Mouse (Mus musculus) embryonic facial prominence, embryonic 10.5 days (tissue): ENCODE results near the gene Pcdh10. TPM values are rescaled to one million over a fixed set of nuclear protein-coding genes. Genes with fewer than 3 reads are reported as not detected.
A peak's percentile ranks its signal among the peaks of the same experiment; 100 is the strongest.

Experiments
- DNase-seq: peaks from one replicate; pipeline ENCODE4 v3.0.0-alpha.2; 2017; ENCODE audit warnings: low spot score
- H3K27ac ChIP-seq: fragments of 300-500 bp; sonication (generic); replicated peaks from 2 replicates; pipeline ENCODE4 v1.5.1; 2016; ENCODE audit warnings: mild to moderate bottlenecking
- H3K27me3 ChIP-seq: fragments of 300-500 bp; sonication (generic); replicated peaks from 2 replicates; pipeline ENCODE4 v1.6.1; 2016; ENCODE audit warnings: low read depth, mild to moderate bottlenecking; ENCODE audit not compliant: poor library complexity, severe bottlenecking
- H3K36me3 ChIP-seq: fragments of 300-500 bp; sonication (generic); replicated peaks from 2 replicates; pipeline ENCODE4 v1.6.1; 2016; ENCODE audit warnings: mild to moderate bottlenecking, moderate library complexity
- H3K4me1 ChIP-seq: fragments of 300-500 bp; sonication (generic); 2 replicates; pipeline ENCODE4 v1.6.1; 2016
- H3K4me3 ChIP-seq: fragments of 300-500 bp; sonication (generic); 2 replicates; pipeline ENCODE4 v1.5.1; 2016; ENCODE audit warnings: mild to moderate bottlenecking, moderate library complexity
- H3K9me3 ChIP-seq: fragments of 300-500 bp; sonication (generic); 2 replicates; pipeline ENCODE4 v1.6.1; 2016; ENCODE audit warnings: mild to moderate bottlenecking
- WGBS: fragments of 180-500 bp; shearing (Covaris S2); methylation state at CpG from one replicate; pipeline ENCODE4 v1.1.7; 2016; 5-methylcytosine and 5-hydroxymethylcytosine counted together
- polyA plus RNA-seq: library from polyadenylated mRNA; unstranded; fragments of >200 nt; fragmentation: Nextera tagmentation; extraction: Ambion mirVana; gene quantifications from 2 replicates; pipeline ENCODE4 v1.2.1, GENCODE M21; 2016

Pcdh10 gene
- polyA plus RNA-seq, result 1.6 and 3.3 TPM in 2 replicates

DNA sequence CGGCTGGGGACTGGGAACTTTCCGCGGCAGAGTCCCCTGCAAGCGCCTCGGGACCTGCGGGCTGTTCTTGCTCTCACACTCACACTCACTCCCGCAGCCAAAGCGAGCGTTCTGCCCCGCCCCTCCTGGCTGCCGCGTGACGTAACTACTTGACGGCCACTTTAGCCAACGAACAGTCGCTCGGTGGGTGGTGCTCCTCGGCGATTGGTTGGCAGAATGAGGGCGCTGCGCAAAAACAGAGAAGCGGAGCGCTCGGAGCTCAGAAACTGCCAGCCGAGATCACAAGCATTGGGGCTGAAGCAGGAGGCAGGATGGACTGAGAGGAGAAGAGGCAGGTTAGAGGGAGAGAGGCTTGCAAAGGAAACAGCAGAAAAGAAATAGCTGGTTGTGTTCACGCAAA lies at the start of gene Pcdh10:
Gene Pcdh10, plus strand, starts transcription at position 254 of the 400 bp plus-strand sequence.
- Histone ChIP-seq H3K27ac (peak within 1 kb of the TSS; percentile 85), H3K9me3 (no peaks in the 10 kb centered on the region), H3K4me3 (peak within 1 kb of the TSS; percentile 75), H3K27me3 (peaks cover 44% of the 10 kb centered on the region), H3K4me1 (peaks cover 39% of the 10 kb centered on the region), H3K36me3 (no peaks in the 10 kb centered on the region)
- WGBS, result under 1% methylated on average over 26 of the region's 26 CpGs
- DNase-seq, result peak; percentile 96

DNA sequence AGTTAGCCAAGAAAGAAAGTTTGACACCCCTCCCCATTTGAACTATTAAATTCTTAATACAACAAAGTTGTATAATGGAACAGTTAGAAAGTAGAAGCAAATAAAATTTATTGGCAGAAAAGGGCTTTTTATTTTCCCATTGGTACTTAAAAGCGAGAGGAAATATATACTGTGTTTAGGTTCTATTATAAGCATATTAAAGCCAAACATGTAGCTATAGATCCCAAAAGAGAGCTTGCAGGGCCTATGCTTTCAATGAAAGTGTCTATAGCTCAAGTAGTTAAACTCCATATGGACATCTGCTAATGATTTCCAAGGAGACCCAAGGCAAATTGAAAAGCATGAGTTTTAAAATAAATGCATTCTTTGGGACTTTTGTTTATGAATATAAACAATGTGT lies 22.3 kb upstream of the Pcdh10 start:
- no peaks in the 10 kb centered on the region for H3K27me3 ChIP-seq
- no peaks in the 10 kb centered on the region for H3K9me3 ChIP-seq
- 89% methylated on average over 1 of the region's 1 CpGs for WGBS
- no peaks in the 10 kb centered on the region for H3K4me1 ChIP-seq
- no peaks in the 10 kb centered on the region for H3K36me3 ChIP-seq
- no peak for DNase-seq
- H3K27ac ChIP-seq, result no peak overlapping the region
- H3K4me3 ChIP-seq, result no peak overlapping the region

DNA sequence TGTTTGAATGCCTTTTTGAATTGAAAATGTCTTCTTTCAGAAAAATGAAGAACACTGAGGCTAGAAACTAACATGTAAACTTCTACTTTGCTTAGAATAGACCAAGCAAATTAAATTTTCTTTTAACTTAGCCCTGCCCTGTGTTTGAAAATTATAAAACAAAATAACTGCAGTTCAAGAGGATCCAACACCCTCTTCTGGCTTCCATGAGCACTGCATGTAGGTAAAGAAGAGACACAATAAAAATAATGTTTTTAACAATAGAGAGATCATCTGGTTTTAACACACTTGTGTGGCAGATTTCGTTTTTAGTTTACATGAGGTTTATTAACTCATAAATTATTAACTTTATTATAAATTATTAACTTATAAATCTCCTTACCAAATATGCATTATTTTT lies 9.2 kb upstream of the Pcdh10 start:
- no peak for DNase-seq
- H3K4me3 ChIP-seq, result no peak overlapping the region
- no peaks in the 10 kb centered on the region for H3K27me3 ChIP-seq
- no peaks in the 10 kb centered on the region for H3K9me3 ChIP-seq
- WGBS, result 62% methylated on average over 1 of the region's 1 CpGs
- H3K4me1 ChIP-seq, result no peaks in the 10 kb centered on the region
- no peak overlapping the region for H3K27ac ChIP-seq
- H3K36me3 ChIP-seq, result no peaks in the 10 kb centered on the region

DNA sequence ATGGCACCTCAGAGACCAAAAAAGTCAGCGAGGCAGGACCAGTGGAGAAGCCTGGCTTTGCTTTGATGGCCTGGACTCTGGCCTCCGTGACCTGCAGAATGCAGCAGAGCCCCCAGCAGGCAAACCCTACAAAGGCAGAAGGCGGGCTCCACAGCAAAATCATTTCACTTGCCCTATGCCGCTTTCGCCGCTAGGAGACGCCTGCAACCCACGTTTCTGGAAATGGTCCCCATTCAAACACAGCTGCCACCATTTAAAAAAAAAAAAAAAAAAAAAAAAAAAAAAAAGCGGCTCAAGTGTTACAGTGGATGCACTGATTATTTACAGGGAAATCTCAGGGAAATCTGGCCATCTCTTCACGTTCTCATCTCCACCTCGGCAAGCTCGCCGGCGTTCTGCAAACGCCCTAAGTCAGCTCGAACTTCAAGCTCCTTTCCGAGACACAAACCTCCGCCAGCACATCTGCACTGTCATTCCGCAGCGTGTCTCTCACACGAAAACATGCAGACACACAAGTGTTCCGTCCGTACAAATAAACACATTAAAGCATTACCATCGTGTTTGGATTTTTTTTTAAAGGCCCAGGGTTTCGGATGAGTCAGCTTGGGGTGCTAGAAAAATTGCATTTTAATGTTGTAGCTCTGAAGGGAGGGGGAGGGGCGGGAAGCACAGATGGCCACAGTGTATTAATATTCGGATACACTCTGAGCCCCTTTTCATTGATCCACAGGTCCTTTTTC lies 2.3 kb upstream of the Pcdh10 start:
- Histone ChIP-seq H3K9me3 (no peaks in the 10 kb centered on the region), H3K36me3 (no peaks in the 10 kb centered on the region), H3K4me3 (peak overlapping the region; percentile 75), H3K27ac (peak overlapping the region; percentile 85), H3K4me1 (peaks cover 29% of the 10 kb centered on the region), H3K27me3 (peaks cover 24% of the 10 kb centered on the region)
- WGBS, result under 1% methylated on average over 27 of the region's 27 CpGs
- DNase-seq, result peak; percentile 87

DNA sequence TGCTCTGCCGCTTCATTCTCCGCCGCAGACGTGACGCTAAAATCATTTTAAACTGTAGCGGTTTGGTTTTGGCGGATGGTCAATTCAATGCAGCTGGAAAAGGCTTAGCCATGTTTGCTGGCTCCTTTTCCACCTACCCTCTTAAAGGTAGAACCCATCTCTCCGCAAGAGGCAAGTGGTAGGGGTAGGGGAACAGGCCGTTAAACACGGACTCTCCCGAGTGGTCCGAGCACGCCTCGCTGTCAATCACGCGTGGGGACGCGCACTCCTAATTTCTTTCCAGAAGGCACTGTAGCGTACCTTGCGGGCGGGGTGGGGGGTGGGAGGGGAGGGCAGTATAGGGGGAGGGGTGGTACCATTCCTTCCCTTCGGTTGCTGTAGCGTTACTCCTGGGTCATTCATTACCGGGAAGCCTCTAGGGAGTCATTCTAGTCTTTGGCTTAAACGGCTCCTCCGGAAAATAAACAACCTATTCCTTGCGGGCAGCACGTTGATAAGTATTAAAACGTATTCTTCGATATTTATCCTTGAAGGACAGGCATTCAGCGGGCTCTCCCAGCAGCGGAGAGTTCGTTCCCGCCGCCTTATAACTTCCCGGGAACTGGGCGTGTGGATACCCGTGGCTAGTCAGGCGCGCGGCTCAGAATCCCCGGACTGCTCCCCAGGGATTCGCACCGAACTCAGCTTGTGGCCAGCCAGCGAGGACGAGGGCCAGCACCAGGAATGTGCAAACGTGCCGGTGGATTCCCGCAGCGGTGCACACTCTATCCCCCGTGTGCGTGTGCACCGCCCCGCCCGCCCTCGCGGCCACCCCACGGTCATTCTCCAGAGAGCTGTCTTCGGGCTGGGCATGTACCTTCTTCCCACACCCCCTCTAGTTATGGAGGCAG lies 1.5 kb upstream of the Pcdh10 start:
- Histone ChIP-seq H3K36me3 (no peaks in the 10 kb centered on the region), H3K4me3 (peak overlapping the region; percentile 75), H3K27me3 (peaks cover 32% of the 10 kb centered on the region), H3K4me1 (peaks cover 37% of the 10 kb centered on the region), H3K27ac (peak overlapping the region; percentile 85), H3K9me3 (no peaks in the 10 kb centered on the region)
- DNase-seq, result peak; percentile 66
- under 1% methylated on average over 59 of the region's 59 CpGs for WGBS

DNA sequence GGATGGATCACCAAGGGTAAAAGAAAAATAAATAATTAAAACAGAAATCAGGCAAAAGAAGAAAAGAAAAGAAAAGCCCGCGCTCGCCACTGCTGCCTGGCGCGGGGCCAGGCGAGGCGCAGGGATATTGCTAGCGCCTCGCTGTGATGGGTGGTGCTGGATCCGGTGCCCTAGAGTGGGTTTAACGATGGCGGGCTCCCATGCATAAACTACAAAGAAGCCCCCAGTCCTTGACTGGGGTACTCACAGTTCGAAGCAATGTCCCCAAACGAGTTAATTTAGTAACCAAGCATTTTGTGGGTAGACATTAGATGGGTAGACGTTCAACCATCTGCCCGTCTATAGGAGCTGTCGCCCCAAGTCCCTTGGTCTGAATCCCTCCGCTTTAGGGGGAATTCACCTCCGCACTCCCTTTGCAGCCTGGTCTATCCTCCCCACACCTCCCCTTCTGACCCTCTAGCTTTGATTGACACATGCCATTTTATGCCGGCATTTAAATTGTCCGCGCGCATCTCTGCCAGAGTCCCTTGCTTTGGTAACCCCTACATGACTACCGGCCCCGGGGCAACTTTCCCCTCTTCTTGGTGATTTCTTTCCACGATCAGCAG lies 703 bp upstream of the Pcdh10 start:
- H3K9me3 ChIP-seq, result no peaks in the 10 kb centered on the region
- H3K36me3 ChIP-seq, result no peaks in the 10 kb centered on the region
- WGBS, result under 1% methylated on average over 26 of the region's 26 CpGs
- DNase-seq, result peak; percentile 64
- peak overlapping the region; percentile 85 for H3K27ac ChIP-seq
- H3K27me3 ChIP-seq, result peaks cover 39% of the 10 kb centered on the region
- H3K4me3 ChIP-seq, result peak overlapping the region; percentile 75
- H3K4me1 ChIP-seq, result peaks cover 39% of the 10 kb centered on the region

DNA sequence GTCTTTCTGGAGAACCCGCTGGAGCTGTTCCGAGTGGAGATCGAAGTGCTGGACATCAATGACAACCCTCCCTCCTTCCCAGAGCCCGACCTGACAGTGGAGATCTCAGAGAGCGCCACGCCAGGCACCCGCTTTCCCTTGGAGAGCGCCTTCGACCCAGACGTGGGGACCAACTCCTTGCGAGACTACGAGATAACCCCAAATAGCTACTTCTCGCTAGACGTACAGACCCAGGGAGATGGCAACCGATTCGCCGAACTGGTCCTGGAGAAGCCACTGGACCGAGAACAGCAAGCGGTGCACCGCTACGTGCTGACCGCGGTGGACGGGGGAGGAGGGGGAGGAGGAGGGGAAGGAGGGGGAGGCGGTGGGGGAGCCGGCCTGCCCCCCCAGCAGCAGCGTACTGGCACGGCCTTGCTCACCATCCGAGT lies 1.4 kb downstream of the Pcdh10 start:
- Histone ChIP-seq H3K4me3 (peak overlapping the region; percentile 75), H3K27me3 (peaks cover 44% of the 10 kb centered on the region), H3K27ac (no peak overlapping the region), H3K36me3 (no peaks in the 10 kb centered on the region), H3K4me1 (peaks cover 39% of the 10 kb centered on the region), H3K9me3 (no peaks in the 10 kb centered on the region)
- WGBS, result 0% methylated on average over 29 of the region's 29 CpGs
- DNase-seq, result peak; percentile 56

DNA sequence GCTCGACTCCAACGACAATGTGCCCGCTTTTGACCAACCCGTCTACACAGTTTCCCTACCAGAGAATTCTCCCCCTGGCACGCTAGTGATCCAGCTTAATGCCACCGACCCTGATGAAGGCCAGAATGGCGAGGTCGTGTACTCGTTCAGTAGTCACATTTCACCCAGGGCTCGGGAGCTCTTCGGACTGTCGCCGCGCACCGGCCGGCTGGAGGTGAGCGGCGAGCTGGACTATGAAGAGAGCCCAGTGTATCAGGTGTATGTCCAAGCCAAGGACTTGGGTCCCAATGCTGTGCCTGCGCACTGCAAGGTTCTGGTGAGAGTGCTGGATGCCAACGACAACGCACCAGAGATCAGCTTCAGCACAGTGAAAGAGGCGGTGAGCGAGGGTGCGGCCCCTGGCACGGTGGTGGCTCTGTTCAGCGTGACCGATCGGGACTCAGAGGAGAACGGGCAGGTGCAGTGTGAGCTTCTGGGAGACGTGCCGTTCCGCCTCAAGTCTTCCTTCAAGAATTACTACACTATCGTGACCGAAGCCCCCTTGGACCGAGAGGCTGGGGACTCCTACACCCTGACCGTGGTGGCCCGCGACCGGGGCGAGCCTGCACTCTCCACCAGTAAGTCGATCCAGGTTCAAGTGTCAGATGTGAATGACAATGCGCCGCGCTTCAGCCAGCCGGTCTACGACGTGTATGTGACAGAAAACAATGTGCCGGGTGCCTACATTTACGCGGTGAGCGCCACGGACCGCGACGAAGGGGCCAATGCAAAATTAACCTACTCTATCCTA lies 2.0 kb downstream of the Pcdh10 start:
- DNase-seq, result peak; percentile 57
- peak overlapping the region; percentile 75 for H3K4me3 ChIP-seq
- H3K36me3 ChIP-seq, result no peaks in the 10 kb centered on the region
- H3K27me3 ChIP-seq, result peaks cover 44% of the 10 kb centered on the region
- H3K9me3 ChIP-seq, result no peaks in the 10 kb centered on the region
- WGBS, result under 1% methylated on average over 55 of the region's 55 CpGs
- peaks cover 39% of the 10 kb centered on the region for H3K4me1 ChIP-seq
- H3K27ac ChIP-seq, result no peak overlapping the region

DNA sequence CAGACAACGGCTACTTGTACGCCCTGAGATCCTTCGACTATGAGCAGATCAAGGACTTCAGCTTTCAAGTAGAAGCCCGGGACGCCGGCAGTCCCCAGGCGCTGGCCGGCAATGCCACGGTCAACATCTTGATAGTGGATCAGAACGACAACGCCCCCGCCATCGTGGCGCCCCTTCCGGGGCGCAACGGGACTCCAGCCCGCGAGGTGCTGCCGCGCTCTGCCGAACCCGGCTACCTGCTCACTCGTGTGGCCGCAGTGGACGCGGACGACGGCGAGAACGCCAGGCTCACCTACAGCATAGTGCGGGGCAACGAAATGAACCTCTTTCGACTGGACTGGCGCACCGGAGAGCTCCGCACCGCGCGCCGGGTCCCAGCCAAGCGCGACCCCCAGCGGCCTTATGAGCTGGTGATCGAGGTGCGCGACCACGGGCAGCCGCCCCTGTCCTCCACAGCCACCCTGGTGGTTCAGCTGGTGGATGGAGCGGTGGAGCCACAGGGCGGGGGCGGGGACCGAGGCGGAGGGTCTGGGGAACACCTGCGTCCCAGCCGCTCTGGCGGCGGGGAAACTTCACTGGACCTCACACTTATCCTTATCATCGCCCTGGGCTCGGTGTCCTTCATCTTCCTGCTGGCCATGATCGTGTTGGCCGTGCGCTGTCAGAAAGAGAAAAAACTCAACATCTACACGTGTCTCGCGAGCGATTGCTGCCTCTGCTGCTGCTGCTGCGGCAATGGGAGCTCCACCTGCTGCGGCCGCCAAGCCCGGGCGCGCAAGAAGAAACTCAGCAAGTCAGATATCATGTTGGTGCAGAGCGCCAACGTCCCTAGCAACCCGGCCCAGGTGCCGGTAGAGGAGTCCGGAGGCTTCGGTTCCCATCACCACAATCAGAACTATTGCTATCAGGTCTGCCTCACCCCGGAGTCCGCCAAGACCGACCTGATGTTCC lies 2.9 kb downstream of the Pcdh10 start:
- Histone ChIP-seq H3K36me3 (no peaks in the 10 kb centered on the region), H3K9me3 (no peaks in the 10 kb centered on the region), H3K27me3 (peaks cover 44% of the 10 kb centered on the region), H3K4me3 (peak overlapping the region; percentile 75), H3K27ac (no peak overlapping the region), H3K4me1 (peaks cover 37% of the 10 kb centered on the region)
- WGBS, result under 1% methylated on average over 82 of the region's 82 CpGs
- DNase-seq, result peak; percentile 66

DNA sequence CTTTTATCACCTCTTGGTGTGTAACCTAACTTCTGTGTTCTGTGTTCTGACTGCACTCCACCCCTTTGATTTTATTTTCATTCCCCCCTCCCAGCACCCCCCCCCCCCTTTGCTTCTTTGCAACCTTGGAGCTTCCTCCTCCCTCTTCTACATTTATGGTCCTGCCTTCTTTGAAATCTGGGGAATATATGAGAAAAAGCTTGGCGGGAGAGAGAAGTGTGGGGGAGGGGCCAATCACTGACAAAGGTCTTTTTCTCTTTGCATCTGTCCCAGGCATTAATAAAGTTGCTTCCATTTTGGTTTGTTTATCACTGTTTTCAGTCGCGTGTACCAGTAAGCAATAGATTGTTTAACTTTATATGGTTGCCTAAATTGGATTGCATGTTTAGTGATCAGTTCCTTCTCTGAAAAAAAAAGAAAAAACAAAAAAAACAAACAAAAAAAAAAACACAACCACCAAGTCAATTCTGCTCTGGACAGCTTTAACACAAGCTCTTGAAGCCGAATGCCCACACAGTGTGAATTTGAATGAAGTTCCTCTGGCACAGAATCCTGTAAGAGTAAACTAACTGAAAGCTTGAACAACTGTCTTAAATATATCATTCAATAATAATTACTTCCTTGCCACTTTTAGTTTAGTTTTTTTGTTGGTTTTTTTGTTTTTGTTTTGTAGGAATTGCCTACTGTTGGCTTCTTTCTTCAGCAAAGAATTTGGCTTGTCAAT lies 4.0 kb downstream of the Pcdh10 start:
- no peaks in the 10 kb centered on the region for H3K36me3 ChIP-seq
- peaks cover 37% of the 10 kb centered on the region for H3K4me1 ChIP-seq
- H3K27me3 ChIP-seq, result peaks cover 44% of the 10 kb centered on the region
- peak; percentile 23 for DNase-seq
- H3K27ac ChIP-seq, result no peak overlapping the region
- peak overlapping the region; percentile 75 for H3K4me3 ChIP-seq
- no peaks in the 10 kb centered on the region for H3K9me3 ChIP-seq
- 20% methylated on average over 4 of the region's 4 CpGs for WGBS

DNA sequence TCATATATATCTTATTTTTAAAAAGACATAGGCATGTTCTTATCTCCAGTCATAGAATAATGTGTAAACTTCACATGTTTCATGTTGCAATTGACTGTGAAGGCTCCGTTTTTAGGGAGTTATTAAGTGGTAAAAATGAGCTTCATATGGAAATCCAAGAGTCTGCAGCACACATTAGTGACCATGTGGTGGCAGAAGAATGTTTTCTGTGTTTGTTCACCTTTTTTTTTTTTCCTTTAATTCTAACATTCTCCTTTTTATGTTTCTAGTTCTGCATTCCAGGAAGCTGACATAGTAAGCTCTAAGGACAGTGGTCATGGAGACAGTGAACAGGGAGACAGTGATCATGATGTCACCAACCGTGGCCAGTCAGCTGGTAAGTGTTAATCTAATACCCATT lies 5.6 kb downstream of the Pcdh10 start:
- Histone ChIP-seq H3K4me3 (no peak overlapping the region), H3K27me3 (peaks cover 41% of the 10 kb centered on the region), H3K36me3 (no peaks in the 10 kb centered on the region), H3K4me1 (peaks cover 30% of the 10 kb centered on the region), H3K9me3 (no peaks in the 10 kb centered on the region), H3K27ac (no peak overlapping the region)
- WGBS, result 60% methylated on average over 2 of the region's 2 CpGs
- no peak for DNase-seq
